Mouse (Mus musculus): ENCODE measurements around the gene Gpr161.

- TF ChIP-seq GATA1 (IDR thresholded peaks at IDR 0.05; ENCODE audit: borderline replicate concordance, low read length) (no peak), CTCF (IDR thresholded peaks at IDR 0.05; ENCODE audit: low read depth, low read length) (no peak), TAL1 (conservative IDR thresholded peaks at IDR 0.05; ENCODE audit: low read depth, low read length) (peak; percentile 85), POLR2AphosphoS5 (IDR thresholded peaks at IDR 0.05; ENCODE audit: insufficient replicate concordance, low read depth, low read length) (no peak)
Measured at GRCm38 (mm10) chr1:165356347-165356746, 60.8 kb downstream of the Gpr161 start.

Measured in G1E (cell line).